Mouse (Mus musculus): ENCODE data around the gene Efhd1. TPM values are rescaled to one million over a fixed set of nuclear protein-coding genes. Genes with fewer than 3 reads are reported as not detected.

The Efhd1 gene
- total and polyA plus RNA-seq, 2 experiments from 2014 or later = 1.3 to 2.2 TPM

GRCm38 (mm10) chr1:87316672-87317071 is 52.5 kb downstream of the Efhd1 start:
- Histone ChIP-seq H3K36me3 (ENCODE audit: insufficient read depth) (no peaks in the 10 kb centered on the region), H3K9me3 (ENCODE audit: low read length) (no peaks in the 10 kb centered on the region), H3K27me3 (ENCODE audit: insufficient read depth, low read length) (no peaks in the 10 kb centered on the region), H3K4me2 (ENCODE audit: low read depth) (no peak overlapping the region), H3K4me3 (ENCODE audit: low read depth, low read length) (no peak overlapping the region), H3K27ac (ENCODE audit: low read depth, low read length) (no peak overlapping the region), H3K9ac (no peak overlapping the region), H3K4me1 (ENCODE audit: insufficient read depth) (no peaks in the 10 kb centered on the region)
- WGBS = 19% methylated on average over 3 of the region's 3 CpGs
- DNase-seq (peak; percentile 36), ATAC-seq (no peak; the same call in 1 of the 2 replicates)
- no peak for TF ChIP-seq CTCF (IDR thresholded peaks at IDR 0.05; ENCODE audit: low read depth)

GRCm38 (mm10) chr1:87321071-87321470 is 56.9 kb downstream of the Efhd1 start:
- no peaks in the 10 kb centered on the region for H3K36me3 ChIP-seq (ENCODE audit: insufficient read depth)
- no peak overlapping the region for H3K9ac ChIP-seq
- H3K4me2 ChIP-seq (ENCODE audit: low read depth) = no peak overlapping the region
- WGBS = 3% methylated on average over 1 of the region's 1 CpGs
- H3K27me3 ChIP-seq (ENCODE audit: insufficient read depth, low read length) = no peaks in the 10 kb centered on the region
- no peak for TF ChIP-seq CTCF (IDR thresholded peaks at IDR 0.05; ENCODE audit: low read depth)
- H3K9me3 ChIP-seq (ENCODE audit: low read length) = no peaks in the 10 kb centered on the region
- ATAC-seq (no peak), DNase-seq (no peak)
- no peak overlapping the region for H3K27ac ChIP-seq (ENCODE audit: low read depth, low read length)
- H3K4me3 ChIP-seq (ENCODE audit: low read depth, low read length) = no peak overlapping the region
- no peaks in the 10 kb centered on the region for H3K4me1 ChIP-seq (ENCODE audit: insufficient read depth)

DNA sequence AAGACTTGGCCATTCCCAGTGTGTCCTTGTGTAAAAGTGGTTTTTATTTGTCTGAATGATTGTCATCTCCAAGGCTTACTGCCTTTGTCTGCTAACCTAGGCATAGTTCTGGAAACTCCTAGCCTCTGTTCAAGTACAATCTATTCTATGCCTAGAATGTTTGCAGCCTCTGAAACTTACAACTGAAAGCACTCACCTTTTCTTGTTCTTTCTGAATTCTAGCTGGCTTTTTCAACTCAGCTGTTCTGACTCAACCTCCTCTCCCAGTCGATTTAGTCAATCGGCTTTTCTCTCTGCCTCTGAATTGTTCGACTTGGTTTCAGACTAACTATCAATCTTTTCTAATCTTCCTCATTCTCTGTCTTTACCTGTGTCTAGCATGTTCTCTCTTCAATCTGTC is 58.6 kb downstream of the Efhd1 start:
- Histone ChIP-seq H3K36me3 (ENCODE audit: insufficient read depth) (no peaks in the 10 kb centered on the region), H3K4me2 (ENCODE audit: low read depth) (no peak overlapping the region), H3K9ac (no peak overlapping the region), H3K4me1 (ENCODE audit: insufficient read depth) (no peaks in the 10 kb centered on the region), H3K27ac (ENCODE audit: low read depth, low read length) (no peak overlapping the region), H3K9me3 (ENCODE audit: low read length) (no peaks in the 10 kb centered on the region), H3K27me3 (ENCODE audit: insufficient read depth, low read length) (no peaks in the 10 kb centered on the region), H3K4me3 (ENCODE audit: low read depth, low read length) (no peak overlapping the region)
- no peak for TF ChIP-seq CTCF (IDR thresholded peaks at IDR 0.05; ENCODE audit: low read depth)
- no peak for DNase-seq
- ATAC-seq = no peak
- WGBS = 95% methylated on average over 3 of the region's 3 CpGs

- Histone ChIP-seq H3K9ac (no peak overlapping the region), H3K27ac (ENCODE audit: low read depth, low read length) (no peak overlapping the region), H3K36me3 (ENCODE audit: insufficient read depth) (no peaks in the 10 kb centered on the region), H3K27me3 (ENCODE audit: insufficient read depth, low read length) (no peaks in the 10 kb centered on the region), H3K4me1 (ENCODE audit: insufficient read depth) (0 out of 2 replicates have a peak, but pooled peaks cover 6% of the 10 kb centered on the region), H3K9me3 (ENCODE audit: low read length) (no peaks in the 10 kb centered on the region), H3K4me3 (ENCODE audit: low read depth, low read length) (no peak overlapping the region), H3K4me2 (ENCODE audit: low read depth) (no peak overlapping the region)
- no peak for ATAC-seq
- no peak for TF ChIP-seq CTCF (IDR thresholded peaks at IDR 0.05; ENCODE audit: low read depth)
- no peak for DNase-seq
These were observed 60.5 kb downstream of the Efhd1 start for GRCm38 (mm10) chr1:87324649-87325048.

GRCm38 (mm10) chr1:87326742-87327163 is 62.6 kb downstream of the Efhd1 start, which contains the start of gene Gigyf2:
Gene Gigyf2 (plus strand): TSS chr1:87326998.
- ATAC-seq (peak; percentile 98), DNase-seq (peak; percentile 97)
- WGBS = under 1% methylated on average over 22 of the region's 36 CpGs
- Histone ChIP-seq H3K36me3 (ENCODE audit: insufficient read depth) (no peaks in the 10 kb centered on the region), H3K4me3 (ENCODE audit: low read depth, low read length) (peak within 1 kb of the TSS; percentile 97), H3K4me2 (ENCODE audit: low read depth) (peak within 1 kb of the TSS; percentile 79), H3K9me3 (ENCODE audit: low read length) (no peaks in the 10 kb centered on the region), H3K27ac (ENCODE audit: low read depth, low read length) (peak within 1 kb of the TSS; percentile 93), H3K27me3 (ENCODE audit: insufficient read depth, low read length) (no peaks in the 10 kb centered on the region), H3K9ac (peak within 1 kb of the TSS; percentile 96), H3K4me1 (ENCODE audit: insufficient read depth) (0 out of 2 replicates have a peak, but pooled peaks cover 6% of the 10 kb centered on the region)
- TF ChIP-seq CTCF (IDR thresholded peaks at IDR 0.05; ENCODE audit: low read depth) = no peak

DNA sequence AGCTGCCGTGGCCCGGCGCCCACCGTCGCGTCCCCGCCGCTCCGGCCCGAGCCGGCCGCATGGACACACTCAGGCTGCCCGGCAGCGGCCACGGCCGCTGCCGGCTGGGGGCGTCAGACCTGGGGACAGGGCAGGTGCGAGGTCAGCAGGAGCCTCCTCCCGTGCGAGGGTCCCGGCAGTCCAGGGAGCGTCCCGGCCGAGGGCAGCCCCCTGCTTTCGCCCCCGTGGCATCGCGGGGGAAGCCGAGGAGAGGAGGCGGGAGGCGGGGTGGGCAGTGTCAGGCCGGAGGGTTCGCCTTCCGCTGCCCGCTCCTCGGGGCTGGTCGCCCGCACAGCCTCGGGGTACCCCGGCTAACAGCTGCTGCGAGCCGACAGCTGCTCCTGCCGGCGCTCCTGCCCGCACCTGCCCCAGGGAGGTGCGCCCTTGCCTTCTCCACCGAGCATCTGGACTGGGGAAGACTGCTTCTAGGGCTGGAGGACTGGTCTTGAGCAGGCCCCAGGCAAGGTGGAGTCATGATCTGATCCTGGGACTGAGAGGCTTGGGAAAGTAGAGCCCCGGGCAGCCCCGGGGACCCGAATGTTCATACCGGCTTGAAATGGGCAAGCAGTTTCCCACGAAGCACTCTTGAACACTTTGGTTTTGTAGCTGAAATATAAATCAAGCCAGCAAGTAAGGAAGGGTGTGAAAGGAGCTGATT is 63.1 kb downstream of the Efhd1 start:
- ATAC-seq (peak; percentile 69), DNase-seq (peak; percentile 45)
- 2% methylated on average over 44 of the region's 53 CpGs for WGBS
- H3K27ac ChIP-seq (ENCODE audit: low read depth, low read length) = peak overlapping the region; percentile 93
- H3K9ac ChIP-seq = peak overlapping the region; percentile 96
- H3K4me3 ChIP-seq (ENCODE audit: low read depth, low read length) = peak overlapping the region; percentile 97
- H3K36me3 ChIP-seq (ENCODE audit: insufficient read depth) = no peaks in the 10 kb centered on the region
- peak overlapping the region; percentile 79 for H3K4me2 ChIP-seq (ENCODE audit: low read depth)
- peak; percentile 2; the same call in 1 of the 2 replicates for TF ChIP-seq CTCF (IDR thresholded peaks at IDR 0.05; ENCODE audit: low read depth)
- H3K27me3 ChIP-seq (ENCODE audit: insufficient read depth, low read length) = no peaks in the 10 kb centered on the region
- no peaks in the 10 kb centered on the region for H3K9me3 ChIP-seq (ENCODE audit: low read length)
- 0 out of 2 replicates have a peak, but pooled peaks cover 6% of the 10 kb centered on the region for H3K4me1 ChIP-seq (ENCODE audit: insufficient read depth)

- DNase-seq = no peak
- TF ChIP-seq CTCF (IDR thresholded peaks at IDR 0.05; ENCODE audit: low read depth) = no peak
- Histone ChIP-seq H3K4me1 (ENCODE audit: insufficient read depth) (0 out of 2 replicates have a peak, but pooled peaks cover 6% of the 10 kb centered on the region), H3K4me2 (ENCODE audit: low read depth) (no peak overlapping the region), H3K27ac (ENCODE audit: low read depth, low read length) (no peak overlapping the region), H3K4me3 (ENCODE audit: low read depth, low read length) (no peak overlapping the region), H3K9ac (no peak overlapping the region), H3K36me3 (ENCODE audit: insufficient read depth) (peaks cover 11% of the 10 kb centered on the region), H3K9me3 (ENCODE audit: low read length) (no peaks in the 10 kb centered on the region), H3K27me3 (ENCODE audit: insufficient read depth, low read length) (no peaks in the 10 kb centered on the region)
- ATAC-seq = no peak
- 97% methylated on average over 4 of the region's 4 CpGs for WGBS
These were observed 67.6 kb downstream of the Efhd1 start for GRCm38 (mm10) chr1:87331774-87332173.
